Mouse (Mus musculus) 3134 (cell line): Measurements from ENCODE around the gene Psph.

Experiments
- DNase-seq: peaks from one replicate; pipeline ENCODE4 v3.0.0-alpha.2; 2011; ENCODE audit warnings: low spot score; ENCODE audit not compliant: insufficient read length; ENCODE audit errors: extremely low read depth

The Psph gene

DNA sequence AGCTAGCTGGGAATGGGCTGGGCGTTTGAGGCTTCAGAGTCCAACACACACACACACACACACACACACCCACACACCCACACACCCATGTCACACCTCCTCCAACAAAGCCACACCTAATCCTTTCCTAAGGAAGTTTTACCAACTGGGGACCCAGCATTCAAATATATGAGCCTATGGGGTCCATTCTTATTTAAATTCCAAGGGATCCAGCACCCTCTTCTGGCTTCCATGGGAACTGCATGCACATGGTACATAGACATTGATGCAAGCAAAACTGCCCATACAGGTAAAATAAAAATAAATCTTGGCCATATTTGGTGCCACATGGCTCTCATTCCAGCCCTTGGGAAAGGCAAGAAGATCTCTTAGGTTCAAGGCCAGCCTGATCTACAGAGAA is 46.3 kb downstream of the Psph start:
- peak; percentile 32 for DNase-seq

DNA sequence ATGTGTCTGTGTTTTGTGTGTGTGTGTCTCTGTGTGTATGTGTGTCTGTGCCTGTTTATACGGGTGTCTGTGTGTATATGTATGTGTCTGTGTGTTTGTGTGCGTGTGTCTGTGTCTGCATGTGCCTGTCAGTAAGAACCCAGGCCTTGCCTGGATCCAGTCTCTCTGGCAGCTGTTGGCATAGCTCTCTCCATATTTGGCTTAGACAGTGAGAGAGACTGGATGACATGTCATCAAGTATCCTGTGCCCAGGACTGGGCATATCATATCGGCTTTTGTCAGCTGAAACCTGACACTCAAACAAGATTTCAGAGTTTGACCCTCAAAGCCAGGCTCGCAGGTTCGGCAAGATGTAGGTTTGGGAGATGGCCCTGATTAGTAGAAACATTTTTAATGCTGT is 56.2 kb downstream of the Psph start:
- no peak for DNase-seq

DNA sequence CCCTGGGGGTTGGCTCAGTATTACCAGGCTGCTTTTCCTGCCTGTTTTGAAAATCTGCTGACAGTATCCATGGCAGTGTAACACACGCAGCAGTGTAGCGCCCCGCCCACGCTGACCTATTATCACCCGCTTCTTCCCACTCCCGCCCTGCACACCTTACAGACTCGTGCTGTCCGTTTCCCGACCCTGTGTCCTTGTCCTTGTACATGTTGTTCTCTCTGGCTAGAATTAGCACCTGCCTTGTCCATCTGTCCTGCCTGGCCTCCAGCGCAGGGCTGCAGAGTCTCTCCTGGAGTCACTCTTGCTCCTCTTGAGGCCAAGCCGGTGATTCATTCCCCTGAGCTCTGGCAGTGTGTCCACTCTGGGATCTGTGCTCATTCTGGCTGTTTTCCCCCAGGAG is 56.9 kb downstream of the Psph start:
- DNase-seq = peak; percentile 73

DNA sequence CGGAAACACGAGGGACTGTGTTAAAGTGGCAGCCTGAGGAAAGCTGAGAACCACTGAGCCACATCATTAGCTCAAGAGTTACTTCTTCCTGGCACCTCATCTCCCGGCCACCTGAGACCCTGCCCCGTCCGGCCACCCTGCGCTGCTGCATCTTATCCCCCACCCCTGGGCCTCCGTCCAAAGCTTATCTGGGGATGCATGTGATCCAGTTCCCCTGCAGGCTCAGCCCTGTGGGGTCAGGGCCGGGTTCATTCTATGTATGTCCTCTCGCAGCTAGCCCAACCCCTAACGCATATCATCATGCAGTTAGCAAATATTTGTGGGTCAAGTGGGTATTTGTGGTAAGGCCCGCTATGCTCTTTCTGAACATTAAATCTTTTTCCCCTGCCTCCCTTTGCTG is 58.0 kb downstream of the Psph start:
- peak; percentile 24 for DNase-seq

DNA sequence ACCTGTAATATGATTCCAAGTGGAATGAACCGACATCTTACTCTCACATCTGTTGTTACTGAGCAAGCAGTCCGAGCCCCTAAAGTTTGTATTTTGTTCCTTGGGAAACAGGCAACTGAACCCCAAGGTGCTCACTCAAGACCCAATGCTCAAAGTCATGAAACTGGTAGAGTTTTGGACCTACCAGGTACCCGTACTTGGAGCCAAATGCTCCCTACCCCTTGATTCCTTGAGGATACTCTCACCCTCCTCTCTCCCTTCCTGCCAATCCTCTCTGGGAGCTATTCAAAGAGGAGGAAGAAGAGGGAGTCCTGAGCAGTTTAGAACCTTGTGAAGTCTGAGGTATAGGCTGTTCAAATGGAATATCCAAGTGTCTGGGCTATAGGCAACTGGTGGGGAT is 60.5 kb downstream of the Psph start:
- no peak for DNase-seq

DNA sequence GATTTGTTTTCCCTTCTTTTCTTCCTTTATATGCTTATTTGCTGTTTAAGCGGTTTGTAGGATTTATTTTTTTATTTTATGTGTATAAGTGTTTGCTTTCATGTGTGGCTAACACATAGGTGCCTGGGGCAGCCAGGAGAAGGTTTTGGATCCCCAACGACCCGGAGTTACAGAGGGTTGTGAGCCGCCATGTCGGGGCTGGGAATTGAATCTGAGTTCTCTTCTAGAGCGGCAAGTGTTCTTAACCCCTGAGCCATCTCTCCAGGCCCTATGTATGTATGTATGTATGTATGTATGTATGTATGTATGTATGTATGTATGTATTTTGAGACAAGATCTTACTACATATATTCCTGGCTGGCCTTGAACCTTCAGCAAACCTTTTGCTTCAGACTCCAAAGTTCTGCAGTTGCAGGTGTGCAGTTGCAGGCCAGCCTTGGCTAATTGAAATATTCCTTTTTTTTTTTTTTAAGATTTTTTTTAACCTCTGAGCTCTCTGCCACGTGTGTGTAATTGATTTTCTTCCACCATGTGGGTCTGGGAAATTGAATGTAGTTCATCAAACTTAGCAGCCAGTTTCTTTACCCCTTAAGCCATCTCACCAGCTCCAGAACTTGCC is 61.4 kb downstream of the Psph start:
- DNase-seq = no peak

DNA sequence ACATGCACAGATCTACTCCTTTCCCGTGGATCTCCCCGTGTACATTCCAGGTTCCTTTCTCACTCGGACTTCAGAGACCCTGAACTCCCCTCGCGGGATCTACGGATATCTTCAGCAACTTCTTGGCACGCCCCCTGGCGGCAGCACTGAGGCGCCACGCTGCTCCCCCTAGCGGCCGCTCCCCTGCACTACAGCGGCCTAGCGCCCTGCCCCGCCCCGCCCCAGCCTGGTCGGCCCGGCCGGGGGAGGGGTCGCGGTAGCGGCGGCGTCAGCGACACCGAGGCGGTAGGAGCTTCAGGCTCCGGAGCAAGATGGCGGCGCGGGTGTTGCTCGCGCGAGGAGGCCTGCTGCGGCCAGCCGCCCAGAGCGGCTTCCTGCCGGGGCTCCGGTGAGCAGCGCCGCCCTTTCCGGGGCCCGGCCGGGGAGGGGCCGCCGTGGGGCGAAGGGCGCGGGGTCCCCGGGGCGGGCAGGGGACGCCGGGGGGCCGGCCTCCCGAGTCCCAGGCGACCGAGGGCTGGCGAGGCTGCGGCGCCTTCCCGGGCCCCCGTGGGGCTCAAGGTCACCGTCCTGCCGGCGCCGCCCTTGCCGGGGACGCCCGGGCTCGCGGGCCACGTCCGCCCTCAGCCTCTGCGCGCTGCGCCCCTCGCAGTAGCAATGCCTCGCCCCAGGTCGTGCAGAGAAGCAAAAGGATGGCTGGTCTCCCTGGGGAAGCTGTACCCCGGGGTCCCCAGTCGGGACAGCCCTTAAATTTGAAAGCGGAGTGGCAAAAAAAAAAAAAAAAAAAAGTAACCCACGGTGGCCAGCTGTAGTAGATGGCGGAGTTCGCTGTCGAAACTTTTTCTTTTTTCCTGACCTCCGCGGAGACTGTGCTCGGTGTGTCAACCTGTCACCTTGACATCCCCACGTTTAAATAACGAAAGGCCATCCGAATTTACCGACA is 62.1 kb downstream of the Psph start, which contains the start of gene Nipsnap2:
Nipsnap2 (plus strand) TSS at position 230 of the 940 bp plus-strand sequence.
- peak; percentile 95 for DNase-seq

DNA sequence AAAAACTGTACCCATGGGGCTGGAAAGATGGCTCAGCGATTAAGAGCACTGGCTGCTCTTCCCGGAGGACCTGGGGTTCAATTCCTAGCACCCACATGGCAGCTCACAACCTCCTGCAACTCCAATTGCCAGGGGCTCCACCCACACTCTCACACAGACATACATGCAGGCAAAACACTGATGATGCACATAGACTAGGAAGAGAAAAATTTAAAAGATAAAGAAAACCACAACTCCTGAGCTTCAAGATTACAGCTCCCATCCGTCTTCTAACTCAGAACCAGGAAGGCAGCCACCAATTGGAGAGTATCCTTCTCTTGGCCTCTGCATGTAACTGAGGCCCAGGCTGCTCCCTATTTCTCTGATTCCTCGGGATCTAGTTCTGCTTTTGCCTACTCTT is 63.0 kb downstream of the Psph start:
- no peak for DNase-seq

DNA sequence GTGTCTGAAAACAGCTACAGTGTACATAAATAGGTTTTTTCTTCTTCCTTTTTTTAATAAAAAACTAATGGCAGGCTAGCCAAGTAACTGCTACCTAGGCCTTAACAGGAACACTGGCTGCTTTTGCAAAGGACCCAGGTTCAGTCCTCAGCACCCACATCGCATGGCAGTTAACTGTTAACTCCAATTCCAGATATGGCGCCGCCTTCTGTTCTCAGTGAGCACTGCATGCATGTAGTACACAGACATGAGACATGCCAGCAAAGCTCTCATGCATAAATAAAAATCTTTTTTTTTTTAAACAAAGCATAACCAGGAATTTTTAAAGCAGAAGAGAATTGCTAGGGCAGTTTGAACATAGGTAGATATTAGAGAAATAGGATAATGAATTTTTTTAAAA is 67.1 kb downstream of the Psph start:
- no peak for DNase-seq

DNA sequence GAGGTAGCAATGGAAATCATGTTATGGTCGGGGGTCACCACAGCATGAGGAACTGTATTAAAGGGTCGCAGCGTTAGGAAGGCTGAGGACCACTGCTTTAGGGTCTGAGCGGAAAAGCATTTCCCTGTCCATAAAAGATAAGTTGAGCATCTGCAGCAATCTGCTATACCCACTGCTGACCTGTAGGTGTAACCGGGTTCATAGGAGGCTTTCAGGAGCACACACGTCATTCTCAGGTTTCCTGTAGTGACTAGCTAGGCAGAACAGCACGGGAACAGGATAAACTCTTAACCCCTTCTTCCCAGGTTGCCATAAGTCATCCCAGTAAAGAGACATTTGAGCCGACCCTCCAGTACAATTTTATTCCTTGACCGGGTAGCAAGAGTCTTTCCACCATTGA is 70.2 kb downstream of the Psph start:
- DNase-seq = no peak
